Mouse (Mus musculus): Measurements from ENCODE around the gene Olfr1047.
"Not testable (repeated sequence)": the region's sequence is repeated elsewhere in the genome, so short reads cannot be mapped to it uniquely, and the experiment has no call there.

The Olfr1047 gene

DNA sequence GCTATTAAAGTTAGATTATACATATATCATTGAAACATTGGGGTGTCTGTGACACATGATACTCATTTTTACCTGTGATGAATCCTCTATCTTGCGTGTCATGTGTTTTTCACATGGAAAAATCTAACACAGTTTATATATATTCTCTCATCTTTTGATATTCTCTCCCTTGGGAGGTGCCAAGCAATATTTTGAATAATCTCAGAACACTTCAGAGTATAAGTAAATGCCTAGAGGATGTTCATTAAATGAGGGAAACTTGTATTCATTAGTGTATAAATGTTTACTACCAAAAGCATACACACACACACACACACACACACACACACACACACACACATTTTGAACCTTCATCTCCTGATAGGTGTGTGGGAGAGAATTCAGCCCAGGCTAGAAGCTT is at the start of gene Olfr1047:
Gene Olfr1047, minus strand, starts transcription at position 101 of the 400 bp plus-strand sequence.
- DNase-seq (ENCODE audit: low read depth, low spot score) = no peak

DNA sequence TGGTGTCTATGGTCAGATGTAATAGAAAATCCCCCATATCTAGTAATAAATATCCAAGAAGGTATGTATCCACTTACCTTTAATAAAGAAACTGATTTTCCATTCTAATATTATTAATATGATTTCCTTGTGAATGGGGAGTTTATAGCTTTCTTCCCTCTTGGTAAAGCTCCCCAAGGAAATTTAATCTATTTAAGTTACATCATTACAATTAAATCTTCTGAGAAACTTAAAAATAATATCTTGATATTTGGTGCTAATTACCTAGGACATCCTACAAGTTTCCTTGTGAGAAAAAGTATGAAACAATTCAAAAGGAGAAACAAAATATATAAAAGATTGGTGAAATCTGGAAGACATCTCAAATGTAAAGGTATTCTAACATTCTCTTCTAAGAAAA is 47.8 kb upstream of the Olfr1047 start, which contains the start of gene Olfr1051:
Gene Olfr1051, minus strand, starts transcription at position 101 of the 400 bp plus-strand sequence.
- DNase-seq (ENCODE audit: low read depth, low spot score) = not testable (repeated sequence)

DNA sequence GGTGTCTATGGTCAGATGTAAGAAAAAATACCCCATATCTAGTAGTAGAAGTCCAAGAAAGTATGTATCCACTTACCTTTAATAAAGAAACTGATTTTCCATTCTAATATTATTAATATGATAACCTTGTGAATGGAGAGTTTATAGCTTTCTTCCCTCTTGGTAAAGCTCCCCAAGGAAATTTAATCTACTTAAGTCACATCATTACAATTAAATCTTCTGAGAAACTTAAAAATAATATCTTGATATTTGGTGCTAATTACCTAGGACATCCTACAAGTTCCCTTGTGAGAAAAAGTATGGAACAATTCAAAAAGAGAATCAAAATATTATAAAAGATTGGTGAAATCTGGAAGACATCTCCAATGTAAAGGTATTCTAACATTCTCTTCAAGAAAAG is 27.0 kb upstream of the Olfr1047 start, which contains the start of gene Olfr1049:
Gene Olfr1049, minus strand, starts transcription at position 101 of the 400 bp plus-strand sequence.
- not testable (repeated sequence) for DNase-seq (ENCODE audit: low read depth, low spot score)

DNA sequence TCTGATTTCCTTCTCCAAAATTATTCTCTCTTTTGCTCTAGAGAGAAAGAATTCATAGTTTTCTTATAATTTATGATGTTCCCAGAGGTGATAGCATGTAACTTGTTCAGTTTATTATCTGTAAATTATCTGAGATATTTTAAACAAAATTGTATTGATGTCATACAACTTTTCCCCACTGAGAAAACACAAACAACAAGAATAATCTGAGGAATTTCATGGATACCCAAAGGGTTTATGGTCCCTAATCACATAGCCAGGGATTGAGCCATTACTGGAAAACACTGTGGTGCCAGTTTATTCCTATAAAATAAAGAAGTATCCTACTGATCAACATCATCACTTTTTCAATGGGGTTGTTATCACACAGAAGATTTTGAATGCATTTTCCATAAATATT is 9.0 kb upstream of the Olfr1047 start, which contains the start of gene Olfr1048:
Gene Olfr1048, minus strand, starts transcription at position 101 of the 400 bp plus-strand sequence.
- no peak for DNase-seq (ENCODE audit: low read depth, low spot score)

DNA sequence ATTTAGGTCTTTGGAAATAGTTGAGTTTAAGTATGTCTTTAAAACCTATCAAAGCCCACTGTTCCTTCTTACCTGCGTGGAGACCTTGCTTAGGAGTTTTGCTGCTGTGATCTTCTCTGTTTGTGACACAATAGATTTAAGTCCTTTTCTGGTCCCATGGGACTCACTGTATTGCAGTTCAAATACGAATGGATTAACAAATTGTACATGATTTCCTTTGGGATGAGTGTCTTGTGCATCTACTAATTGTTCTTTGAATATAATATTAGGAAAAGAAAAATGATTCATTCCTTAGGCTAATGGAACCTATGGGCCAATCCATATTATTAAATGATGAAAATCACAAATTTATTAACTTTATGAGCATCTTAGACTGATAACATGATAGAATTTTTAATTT is 12.0 kb downstream of the Olfr1047 start, which contains the start of gene Olfr1046:
Gene Olfr1046, minus strand, starts transcription at position 101 of the 400 bp plus-strand sequence.
- DNase-seq (ENCODE audit: low read depth, low spot score) = no peak

DNA sequence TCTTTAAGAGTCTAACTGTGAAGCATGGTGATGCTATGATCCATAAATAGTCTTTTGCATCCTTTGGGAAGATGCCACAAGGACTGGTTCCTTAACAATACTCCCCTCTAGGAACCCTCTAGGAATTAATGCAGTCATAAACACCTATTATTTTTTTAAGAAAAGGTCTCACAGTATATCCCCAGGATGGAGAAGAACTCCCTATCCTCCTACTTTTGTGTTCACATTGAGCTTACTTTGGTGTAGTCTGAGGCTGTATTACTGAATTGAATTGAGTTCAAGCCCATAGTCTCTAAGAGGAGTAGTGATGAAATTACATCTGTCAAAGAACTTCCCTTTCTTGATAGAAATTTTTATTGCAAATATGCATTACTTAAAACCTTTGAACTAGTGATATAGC is 28.3 kb downstream of the Olfr1047 start, which contains the start of gene Olfr1045:
Gene Olfr1045, minus strand, starts transcription at position 101 of the 400 bp plus-strand sequence.
- no peak for DNase-seq (ENCODE audit: low read depth, low spot score)

DNA sequence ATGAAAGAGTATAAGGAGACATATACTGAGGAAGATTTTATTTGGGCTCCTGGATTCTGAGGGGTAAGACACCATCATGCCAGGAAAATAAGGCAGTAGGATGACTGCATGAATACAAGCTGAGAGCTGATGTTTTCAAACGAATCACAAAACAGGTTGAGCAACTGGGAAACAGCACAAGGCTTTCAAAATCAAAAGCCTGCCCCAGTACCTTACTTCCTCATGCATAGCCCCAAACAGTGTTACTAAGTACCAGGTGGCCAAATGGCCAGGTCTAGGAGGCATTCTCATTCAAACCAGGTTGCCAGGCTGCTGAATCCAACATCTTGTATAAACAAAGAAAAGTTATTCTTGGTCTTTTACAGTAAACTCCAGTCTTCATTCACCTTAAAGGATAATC is 35.3 kb downstream of the Olfr1047 start:
- no peak for DNase-seq (ENCODE audit: low read depth, low spot score)

DNA sequence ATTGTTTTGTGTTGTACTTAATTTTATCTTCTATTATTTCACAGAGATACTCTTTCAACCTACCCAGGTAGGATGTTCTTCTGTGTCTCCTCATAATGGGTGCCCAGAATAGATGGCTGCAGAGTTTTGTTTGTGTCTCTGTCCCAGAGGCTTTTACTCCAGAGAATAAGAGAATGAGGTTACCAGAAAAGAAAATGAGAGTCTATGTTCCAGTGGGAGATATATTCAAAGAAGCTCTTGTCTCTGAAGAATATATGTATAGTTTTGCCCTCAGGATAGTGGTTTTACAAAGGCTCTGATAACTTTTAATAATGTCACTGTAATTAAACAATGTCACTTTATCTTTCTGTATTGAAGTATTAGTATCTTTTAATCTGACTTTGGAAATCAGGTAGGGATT is 45.6 kb downstream of the Olfr1047 start, which contains the start of gene Olfr52:
Gene Olfr52, minus strand, starts transcription at position 101 of the 400 bp plus-strand sequence.
- no peak for DNase-seq (ENCODE audit: low read depth, low spot score)

DNA sequence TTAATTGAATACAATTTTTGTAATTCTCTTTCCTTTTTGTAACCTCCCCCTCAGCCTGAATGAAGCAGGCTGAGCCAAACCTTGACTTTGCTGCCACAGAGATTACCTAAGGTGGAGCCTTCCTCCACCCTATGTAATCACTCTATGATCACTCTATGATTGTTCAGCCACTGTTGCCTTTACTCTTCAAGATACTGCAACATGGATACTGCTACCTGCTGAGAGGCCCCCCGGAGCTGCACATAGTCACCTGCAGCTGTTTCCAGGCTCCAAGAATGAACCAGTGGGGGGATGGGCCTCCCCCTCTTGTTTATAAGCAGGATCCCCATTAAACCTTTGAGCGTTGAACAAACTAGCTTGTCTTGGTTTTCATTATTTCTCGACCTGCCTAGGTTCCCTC is 51.3 kb downstream of the Olfr1047 start:
- no peak for DNase-seq (ENCODE audit: low read depth, low spot score)

DNA sequence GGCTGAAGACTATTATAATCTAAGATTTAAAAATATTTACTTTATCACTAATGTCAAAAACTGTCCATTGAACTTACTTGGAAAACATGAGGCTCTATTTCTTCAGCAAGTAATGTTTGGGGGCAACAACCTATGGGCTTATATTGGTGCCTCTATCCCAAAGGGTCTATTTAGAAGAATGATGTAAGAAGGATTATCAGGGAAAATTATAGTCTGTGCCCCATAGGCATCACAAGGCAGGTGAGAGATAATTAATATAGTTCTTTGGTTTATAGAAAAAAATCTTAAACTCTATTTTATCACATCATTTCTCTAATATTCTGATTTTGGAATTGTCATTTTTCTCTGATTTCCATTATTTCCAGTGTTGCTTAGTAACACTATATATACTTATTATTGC is 53.5 kb downstream of the Olfr1047 start, which contains the start of gene Olfr1044:
Gene Olfr1044, minus strand, starts transcription at position 101 of the 400 bp plus-strand sequence.
- no peak for DNase-seq (ENCODE audit: low read depth, low spot score)

Measured in skeletal muscle tissue, adult 2 months (tissue).